Mouse (Mus musculus): ENCODE measurements at regions not wholly inside any gene's neighbourhood (a gene's known extent, or its start where the extent isn't known, plus 50 kb on each side); places are given as distances from the start of the nearest gene placed in this dataset.
A peak's percentile ranks its signal among the peaks of the same experiment; 100 is the strongest.

GRCm38 (mm10) chr5:43138931-43139486, 94.0 kb upstream of the Cpeb2 start:
- Histone ChIP-seq H3K79me2 (ENCODE audit: control insufficient read depth, insufficient read depth) (no peaks in the 10 kb centered on the region), H3K27me3 (ENCODE audit: control insufficient read depth, insufficient read depth, insufficient read length) (no peaks in the 10 kb centered on the region), H3K36me3 (ENCODE audit: control insufficient read depth, insufficient read depth) (no peaks in the 10 kb centered on the region), H3K4me2 (ENCODE audit: low read depth) (no peak overlapping the region), H3K4me3 (no peak overlapping the region), H3ac (ENCODE audit: control insufficient read depth, insufficient read length) (no peak overlapping the region)
- TF ChIP-seq MYOD1 (IDR thresholded peaks at IDR 0.05; ENCODE audit: control insufficient read depth in 1 of 3, insufficient read length in 2 of 3, low read depth in 2 of 3) (no peak), USF1 (IDR thresholded peaks at IDR 0.05; ENCODE audit: low read depth) (no peak), POLR2A (IDR thresholded peaks at IDR 0.05; ENCODE audit: insufficient read length, low read depth) (no peak), E2F4 (IDR thresholded peaks at IDR 0.05; ENCODE audit: insufficient read depth) (no peak), TCF12 (IDR thresholded peaks at IDR 0.05; ENCODE audit: insufficient read depth, poor library complexity, severe bottlenecking) (no peak), TCF3 (IDR thresholded peaks at IDR 0.05; ENCODE audit: insufficient read length, low read depth) (no peak), SRF (IDR thresholded peaks at IDR 0.05; ENCODE audit: control insufficient read depth, insufficient read length, low read depth) (no peak), POLR2AphosphoS2 (IDR thresholded peaks at IDR 0.05; ENCODE audit: insufficient read length, low read depth) (no peak), REST (IDR thresholded peaks at IDR 0.05; ENCODE audit: insufficient read depth, insufficient read length) (no peak), MAX (IDR thresholded peaks at IDR 0.05; ENCODE audit: low read depth) (no peak), CEBPB (IDR thresholded peaks at IDR 0.05; ENCODE audit: insufficient read depth, poor library complexity, severe bottlenecking) (no peak), MYOG (IDR thresholded peaks at IDR 0.05; ENCODE audit: control insufficient read depth in 1 of 3, insufficient read depth in 1 of 3, insufficient read length in 2 of 3, low read depth in 2 of 3) (no peak)

GRCm38 (mm10) chr5:43139813-43140212, 93.2 kb upstream of the Cpeb2 start:
- H3K27me3 ChIP-seq (ENCODE audit: control insufficient read depth, insufficient read depth, insufficient read length): no peaks in the 10 kb centered on the region
- no peak overlapping the region for H3ac ChIP-seq (ENCODE audit: control insufficient read depth, insufficient read length)
- no peaks in the 10 kb centered on the region for H3K36me3 ChIP-seq (ENCODE audit: control insufficient read depth, insufficient read depth)
- TF ChIP-seq MYOD1 (IDR thresholded peaks at IDR 0.05; ENCODE audit: control insufficient read depth in 1 of 3, insufficient read length in 2 of 3, low read depth in 2 of 3): no peak
- TF ChIP-seq USF1 (IDR thresholded peaks at IDR 0.05; ENCODE audit: low read depth): no peak
- TF ChIP-seq REST (IDR thresholded peaks at IDR 0.05; ENCODE audit: insufficient read depth, insufficient read length): no peak
- TF ChIP-seq MYOG (IDR thresholded peaks at IDR 0.05; ENCODE audit: control insufficient read depth in 1 of 3, insufficient read depth in 1 of 3, insufficient read length in 2 of 3, low read depth in 2 of 3): no peak
- H3K4me2 ChIP-seq (ENCODE audit: low read depth): no peak overlapping the region
- H3K4me3 ChIP-seq: no peak overlapping the region
- no peaks in the 10 kb centered on the region for H3K79me2 ChIP-seq (ENCODE audit: control insufficient read depth, insufficient read depth)

DNA sequence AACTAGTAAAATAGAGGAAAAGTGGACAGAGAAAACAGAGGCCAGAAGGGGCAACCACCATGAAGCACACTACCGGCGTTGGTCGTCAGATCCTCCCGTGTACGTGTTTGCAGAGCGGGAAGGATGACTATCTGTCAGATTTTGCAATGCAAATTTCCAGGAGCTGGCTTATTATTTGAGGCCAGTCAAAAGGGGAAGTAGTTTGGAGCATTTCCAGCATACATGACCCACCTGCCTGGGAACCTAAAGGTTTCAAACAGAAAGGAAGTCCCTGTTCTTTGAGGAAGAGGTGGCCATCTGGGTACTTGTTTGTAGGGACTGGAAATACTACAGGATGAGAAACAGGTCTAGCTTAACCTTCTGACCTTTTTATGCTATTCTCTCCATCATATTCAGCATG, 87.0 kb upstream of the Cpeb2 start:
- Histone ChIP-seq H3K4me2 (ENCODE audit: low read depth) (no peak overlapping the region), H3K4me3 (no peak overlapping the region), H3ac (ENCODE audit: control insufficient read depth, insufficient read length) (no peak overlapping the region), H3K36me3 (ENCODE audit: control insufficient read depth, insufficient read depth) (no peaks in the 10 kb centered on the region), H3K27me3 (ENCODE audit: control insufficient read depth, insufficient read depth, insufficient read length) (no peaks in the 10 kb centered on the region), H3K79me2 (ENCODE audit: control insufficient read depth, insufficient read depth) (no peaks in the 10 kb centered on the region)
- TF ChIP-seq MAX (IDR thresholded peaks at IDR 0.05; ENCODE audit: low read depth) (no peak), REST (IDR thresholded peaks at IDR 0.05; ENCODE audit: insufficient read depth, insufficient read length) (no peak), TCF3 (IDR thresholded peaks at IDR 0.05; ENCODE audit: insufficient read length, low read depth) (no peak), SRF (IDR thresholded peaks at IDR 0.05; ENCODE audit: control insufficient read depth, insufficient read length, low read depth) (no peak), POLR2A (IDR thresholded peaks at IDR 0.05; ENCODE audit: insufficient read length, low read depth) (no peak), POLR2AphosphoS2 (IDR thresholded peaks at IDR 0.05; ENCODE audit: insufficient read length, low read depth) (no peak), TCF12 (IDR thresholded peaks at IDR 0.05; ENCODE audit: insufficient read depth, poor library complexity, severe bottlenecking) (no peak), USF1 (IDR thresholded peaks at IDR 0.05; ENCODE audit: low read depth) (no peak), MYOD1 (IDR thresholded peaks at IDR 0.05; ENCODE audit: control insufficient read depth in 1 of 3, insufficient read length in 2 of 3, low read depth in 2 of 3) (no peak), MYOG (IDR thresholded peaks at IDR 0.05; ENCODE audit: control insufficient read depth in 1 of 3, insufficient read depth in 1 of 3, insufficient read length in 2 of 3, low read depth in 2 of 3) (no peak), E2F4 (IDR thresholded peaks at IDR 0.05; ENCODE audit: insufficient read depth) (no peak), CEBPB (IDR thresholded peaks at IDR 0.05; ENCODE audit: insufficient read depth, poor library complexity, severe bottlenecking) (no peak)

GRCm38 (mm10) chr5:43146928-43147327, 86.0 kb upstream of the Cpeb2 start:
- Histone ChIP-seq H3K4me3 (no peak overlapping the region), H3K4me2 (ENCODE audit: low read depth) (no peak overlapping the region), H3K36me3 (ENCODE audit: control insufficient read depth, insufficient read depth) (no peaks in the 10 kb centered on the region), H3K27me3 (ENCODE audit: control insufficient read depth, insufficient read depth, insufficient read length) (no peaks in the 10 kb centered on the region), H3K79me2 (ENCODE audit: control insufficient read depth, insufficient read depth) (no peaks in the 10 kb centered on the region), H3ac (ENCODE audit: control insufficient read depth, insufficient read length) (no peak overlapping the region)
- no peak for TF ChIP-seq REST (IDR thresholded peaks at IDR 0.05; ENCODE audit: insufficient read depth, insufficient read length)
- no peak for TF ChIP-seq POLR2AphosphoS2 (IDR thresholded peaks at IDR 0.05; ENCODE audit: insufficient read length, low read depth)
- no peak for TF ChIP-seq USF1 (IDR thresholded peaks at IDR 0.05; ENCODE audit: low read depth)
- no peak for TF ChIP-seq SRF (IDR thresholded peaks at IDR 0.05; ENCODE audit: control insufficient read depth, insufficient read length, low read depth)
- no peak for TF ChIP-seq POLR2A (IDR thresholded peaks at IDR 0.05; ENCODE audit: insufficient read length, low read depth)
- TF ChIP-seq MAX (IDR thresholded peaks at IDR 0.05; ENCODE audit: low read depth): no peak
- TF ChIP-seq TCF3 (IDR thresholded peaks at IDR 0.05; ENCODE audit: insufficient read length, low read depth): no peak
- no peak for TF ChIP-seq TCF12 (IDR thresholded peaks at IDR 0.05; ENCODE audit: insufficient read depth, poor library complexity, severe bottlenecking)
- no peak for TF ChIP-seq CEBPB (IDR thresholded peaks at IDR 0.05; ENCODE audit: insufficient read depth, poor library complexity, severe bottlenecking)

DNA sequence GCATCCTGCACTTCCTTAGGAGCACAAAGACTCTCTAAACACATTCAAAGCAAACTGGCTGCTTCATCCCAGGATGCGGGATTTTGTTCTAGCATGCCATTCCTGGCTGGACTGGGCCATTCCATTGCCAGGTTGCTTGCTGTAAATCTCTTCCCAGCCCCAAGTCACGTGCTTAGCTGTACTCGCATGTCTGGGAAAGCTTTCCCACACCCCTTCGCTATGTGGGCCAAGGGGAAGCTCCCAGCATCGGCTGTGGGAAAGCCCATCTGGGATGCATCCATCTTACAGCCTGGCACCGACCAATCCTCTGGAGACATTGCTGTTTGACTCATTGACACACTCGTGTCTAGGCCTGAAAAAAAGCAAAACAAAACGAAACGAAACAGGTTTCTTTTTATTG, 84.5 kb upstream of the Cpeb2 start:
- TF ChIP-seq USF1 (IDR thresholded peaks at IDR 0.05; ENCODE audit: low read depth): peak; percentile 59
- TF ChIP-seq CEBPB (IDR thresholded peaks at IDR 0.05; ENCODE audit: insufficient read depth, poor library complexity, severe bottlenecking): no peak
- no peak for TF ChIP-seq REST (IDR thresholded peaks at IDR 0.05; ENCODE audit: insufficient read depth, insufficient read length)

More for the DNA sequence above, 84.5 kb upstream of the Cpeb2 start:
- Histone ChIP-seq H3K4me2 (ENCODE audit: low read depth) (peak overlapping the region; percentile 3), H3K79me2 (ENCODE audit: control insufficient read depth, insufficient read depth) (no peaks in the 10 kb centered on the region), H3K27me3 (ENCODE audit: control insufficient read depth, insufficient read depth, insufficient read length) (no peaks in the 10 kb centered on the region), H3K4me3 (no peak overlapping the region), H3K36me3 (ENCODE audit: control insufficient read depth, insufficient read depth) (no peaks in the 10 kb centered on the region), H3ac (ENCODE audit: control insufficient read depth, insufficient read length) (no peak overlapping the region)
